Mouse (Mus musculus): ENCODE results near the gene Sco2. TPM values are rescaled to one million over a fixed set of nuclear protein-coding genes. Genes with fewer than 3 reads are reported as not detected.

Sco2 gene
- polyA plus RNA-seq, 1 experiment from 2014 or later = 5.6 TPM

GRCm38 (mm10) chr15:89323656-89324055 is 50.0 kb downstream of the Sco2 start:
- ATAC-seq (ENCODE audit: insufficient number of reproducible peaks, low FRiP score) = no peak
- H3K9ac ChIP-seq = no peak overlapping the region
- no peak overlapping the region for H3K4me2 ChIP-seq
- peaks cover 40% of the 10 kb centered on the region for H3K27me3 ChIP-seq (replicated peaks)
- H3K36me3 ChIP-seq = no peaks in the 10 kb centered on the region
- H3K4me1 ChIP-seq (replicated peaks) = peaks cover 7% of the 10 kb centered on the region; the same call in 1 of the 2 replicates
- no peaks in the 10 kb centered on the region for H3K9me3 ChIP-seq (replicated peaks)
- H3K4me3 ChIP-seq = no peak overlapping the region
- no peak overlapping the region for H3K27ac ChIP-seq (ENCODE audit: poor library complexity, severe bottlenecking)
- WGBS = 72% methylated on average over 4 of the region's 4 CpGs

GRCm38 (mm10) chr15:89322670-89323522 is 50.8 kb downstream of the Sco2 start, which contains the start of gene Adm2:
TSS of gene Adm2 (plus strand) at chr15:89322720.
- ATAC-seq (ENCODE audit: insufficient number of reproducible peaks, low FRiP score) = peak; percentile 55; the same call in 1 of the 2 replicates

More at GRCm38 (mm10) chr15:89322670-89323522, 50.8 kb downstream of the Sco2 start, which contains the start of gene Adm2:
- Histone ChIP-seq H3K27me3 (replicated peaks) (peaks cover 40% of the 10 kb centered on the region), H3K4me2 (peak within 1 kb of the TSS; percentile 65), H3K36me3 (no peaks in the 10 kb centered on the region), H3K27ac (ENCODE audit: poor library complexity, severe bottlenecking) (no peak within 1 kb of the TSS), H3K9me3 (replicated peaks) (no peaks in the 10 kb centered on the region), H3K4me1 (replicated peaks) (peaks cover 7% of the 10 kb centered on the region; the same call in 1 of the 2 replicates), H3K9ac (peak within 1 kb of the TSS; percentile 57; the same call in 1 of the 2 replicates), H3K4me3 (peak within 1 kb of the TSS; percentile 36)
- 7% methylated on average over 26 of the region's 26 CpGs for WGBS

Other genes starting within 250 kb of the Sco2 start
- 12.7 and 13.4 TPM in 2 replicates for gene Hdac10, start 245.1 kb downstream of the Sco2 start, polyA plus RNA-seq (2016; fragmentation: Nextera tagmentation; extraction: Ambion mirVana)
- gene Mapk12, start 233.1 kb downstream of the Sco2 start, polyA plus RNA-seq (2016; fragmentation: Nextera tagmentation; extraction: Ambion mirVana) = 19.9 and 20.1 TPM in 2 replicates
- 3.7 and 4.6 TPM in 2 replicates for gene Mapk11, start 224.2 kb downstream of the Sco2 start, polyA plus RNA-seq (2016; fragmentation: Nextera tagmentation; extraction: Ambion mirVana)
- gene Plxnb2, start 193.1 kb downstream of the Sco2 start, polyA plus RNA-seq (2016; fragmentation: Nextera tagmentation; extraction: Ambion mirVana) = 124 and 130 TPM in 2 replicates
- 19.9 and 20.2 TPM in 2 replicates for gene Dennd6b, start 177.3 kb downstream of the Sco2 start, polyA plus RNA-seq (2016; fragmentation: Nextera tagmentation; extraction: Ambion mirVana)
- gene Ppp6r2, start 162.3 kb downstream of the Sco2 start, polyA plus RNA-seq (2016; fragmentation: Nextera tagmentation; extraction: Ambion mirVana) = 21.0 and 25.9 TPM in 2 replicates
- gene Sbf1, start 58.5 kb downstream of the Sco2 start, polyA plus RNA-seq (2016; fragmentation: Nextera tagmentation; extraction: Ambion mirVana) = 45.0 and 46.3 TPM in 2 replicates
- 0.77 and 1.0 TPM in 2 replicates for gene Adm2, start 51.1 kb downstream of the Sco2 start, polyA plus RNA-seq (2016; fragmentation: Nextera tagmentation; extraction: Ambion mirVana)
- gene Miox, start 39.4 kb downstream of the Sco2 start, polyA plus RNA-seq (2016; fragmentation: Nextera tagmentation; extraction: Ambion mirVana) = not detected in 2 replicates
- 46.9 and 49.4 TPM in 2 replicates for gene Lmf2, start 18.2 kb downstream of the Sco2 start, polyA plus RNA-seq (2016; fragmentation: Nextera tagmentation; extraction: Ambion mirVana)
- 112 and 116 TPM in 2 replicates for gene Ncaph2, start 18.1 kb downstream of the Sco2 start, polyA plus RNA-seq (2016; fragmentation: Nextera tagmentation; extraction: Ambion mirVana)
- gene Tymp, start 3.2 kb upstream of the Sco2 start, polyA plus RNA-seq (2016; fragmentation: Nextera tagmentation; extraction: Ambion mirVana) = 1.3 and 1.6 TPM in 2 replicates
- 0.27 and 0.44 TPM in 2 replicates for gene Odf3b, start 5.4 kb upstream of the Sco2 start, polyA plus RNA-seq (2016; fragmentation: Nextera tagmentation; extraction: Ambion mirVana)
- gene Klhdc7b, start 11.1 kb upstream of the Sco2 start, polyA plus RNA-seq (2016; fragmentation: Nextera tagmentation; extraction: Ambion mirVana) = 0.09 TPM in 1 of 2 replicates, not detected in the other
- gene Syce3, start 36.7 kb upstream of the Sco2 start, polyA plus RNA-seq (2016; fragmentation: Nextera tagmentation; extraction: Ambion mirVana) = not detected in 2 replicates
- 138 and 149 TPM in 2 replicates for gene Cpt1b, start 52.0 kb upstream of the Sco2 start, polyA plus RNA-seq (2016; fragmentation: Nextera tagmentation; extraction: Ambion mirVana)
- 2.9 and 3.4 TPM in 2 replicates for gene C730034F03Rik, start 55.7 kb upstream of the Sco2 start, polyA plus RNA-seq (2016; fragmentation: Nextera tagmentation; extraction: Ambion mirVana)
- gene Gm44502, start 55.9 kb upstream of the Sco2 start, polyA plus RNA-seq (2016; fragmentation: Nextera tagmentation; extraction: Ambion mirVana) = 0.59 and 0.68 TPM in 2 replicates
- gene Chkb, start 56.1 kb upstream of the Sco2 start, polyA plus RNA-seq (2016; fragmentation: Nextera tagmentation; extraction: Ambion mirVana) = 59.6 and 67.0 TPM in 2 replicates
- 0.36 and 0.49 TPM in 2 replicates for gene Mapk8ip2, start 80.1 kb upstream of the Sco2 start, polyA plus RNA-seq (2016; fragmentation: Nextera tagmentation; extraction: Ambion mirVana)
- 14.9 and 15.0 TPM in 2 replicates for gene Arsa, start 103.6 kb upstream of the Sco2 start, polyA plus RNA-seq (2016; fragmentation: Nextera tagmentation; extraction: Ambion mirVana)
- 2.9 and 3.0 TPM in 2 replicates for gene Shank3, start 125.8 kb upstream of the Sco2 start, polyA plus RNA-seq (2016; fragmentation: Nextera tagmentation; extraction: Ambion mirVana)
- 0.29 and 0.42 TPM in 2 replicates for gene Acr, start 194.5 kb upstream of the Sco2 start, polyA plus RNA-seq (2016; fragmentation: Nextera tagmentation; extraction: Ambion mirVana)
- 20.3 and 21.1 TPM in 2 replicates for gene Rabl2, start 218.1 kb upstream of the Sco2 start, polyA plus RNA-seq (2016; fragmentation: Nextera tagmentation; extraction: Ambion mirVana)